Mouse (Mus musculus): ENCODE results near the gene Tubg1.
"Not testable (repeated sequence)": the region's sequence is repeated elsewhere in the genome, so short reads cannot be mapped to it uniquely, and the experiment has no call there.

The Tubg1 gene

DNA sequence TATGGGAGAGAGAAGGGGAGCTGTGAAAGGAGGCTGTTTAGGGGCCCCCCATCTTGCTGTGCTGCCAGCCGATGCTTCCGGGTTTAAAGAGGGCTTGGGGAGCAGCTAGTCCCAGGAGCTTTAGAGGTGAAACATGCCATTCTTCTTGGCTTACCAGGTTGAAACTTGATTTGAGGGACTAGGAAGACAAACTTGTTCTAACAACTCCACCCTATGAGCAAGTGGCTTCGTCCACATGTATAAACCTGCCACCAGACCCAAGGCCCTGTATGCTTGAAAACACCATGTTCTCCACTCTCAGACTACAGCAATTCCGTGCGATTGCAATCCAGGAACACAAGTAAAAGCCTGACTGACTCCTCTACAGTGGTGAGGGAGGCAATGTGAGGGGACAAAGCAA, 16.7 kb upstream of the Tubg1 start:
- DNase-seq = no peak

DNA sequence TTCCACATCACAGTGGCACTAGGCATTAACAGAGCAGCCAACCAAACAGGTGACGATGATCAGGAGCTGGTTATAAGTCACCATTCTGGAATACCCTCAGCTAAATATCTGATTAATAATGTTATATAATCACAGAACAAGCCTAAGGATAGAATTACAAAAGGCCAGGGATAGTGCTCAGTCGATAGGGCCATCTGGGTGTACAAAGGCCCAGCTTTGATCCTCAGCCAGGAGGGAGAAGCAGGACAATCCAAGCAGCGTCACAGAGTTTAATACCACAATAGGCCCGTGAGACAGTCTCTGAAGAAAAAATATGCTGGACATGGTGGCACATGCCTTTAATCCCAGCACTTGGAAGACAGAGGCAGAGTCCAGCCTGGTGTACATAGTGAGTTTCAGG, 10.4 kb upstream of the Tubg1 start:
- DNase-seq = no peak

GRCm38 (mm10) chr11:101110708-101111107, 9.0 kb upstream of the Tubg1 start:
- DNase-seq = no peak

- no peak for DNase-seq
Observed at GRCm38 (mm10) chr11:101111178-101111577, 8.6 kb upstream of the Tubg1 start.

GRCm38 (mm10) chr11:101112186-101112585, 7.6 kb upstream of the Tubg1 start:
- no peak for DNase-seq

DNA sequence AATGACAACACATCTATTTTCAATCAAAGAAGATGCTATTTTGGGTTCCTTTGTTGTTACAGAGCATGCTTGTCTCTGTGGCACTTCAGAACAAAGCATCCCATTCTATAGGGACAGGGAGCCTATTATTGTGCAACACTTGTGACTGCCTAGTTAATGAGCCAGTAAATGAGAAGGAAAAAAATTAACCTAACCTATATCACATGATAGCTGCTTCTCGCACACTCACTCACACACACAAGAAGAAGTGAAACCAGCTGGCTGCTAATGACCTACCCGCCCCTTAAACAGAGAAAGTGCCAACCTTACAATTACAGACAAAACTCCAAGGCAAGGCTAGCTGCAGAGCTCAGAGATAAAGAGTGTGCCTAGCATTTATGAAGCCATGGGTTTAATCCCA, 4.2 kb upstream of the Tubg1 start:
- no peak for DNase-seq

- no peak for DNase-seq
Observed at GRCm38 (mm10) chr11:101118105-101118504, 1.6 kb upstream of the Tubg1 start.

DNA sequence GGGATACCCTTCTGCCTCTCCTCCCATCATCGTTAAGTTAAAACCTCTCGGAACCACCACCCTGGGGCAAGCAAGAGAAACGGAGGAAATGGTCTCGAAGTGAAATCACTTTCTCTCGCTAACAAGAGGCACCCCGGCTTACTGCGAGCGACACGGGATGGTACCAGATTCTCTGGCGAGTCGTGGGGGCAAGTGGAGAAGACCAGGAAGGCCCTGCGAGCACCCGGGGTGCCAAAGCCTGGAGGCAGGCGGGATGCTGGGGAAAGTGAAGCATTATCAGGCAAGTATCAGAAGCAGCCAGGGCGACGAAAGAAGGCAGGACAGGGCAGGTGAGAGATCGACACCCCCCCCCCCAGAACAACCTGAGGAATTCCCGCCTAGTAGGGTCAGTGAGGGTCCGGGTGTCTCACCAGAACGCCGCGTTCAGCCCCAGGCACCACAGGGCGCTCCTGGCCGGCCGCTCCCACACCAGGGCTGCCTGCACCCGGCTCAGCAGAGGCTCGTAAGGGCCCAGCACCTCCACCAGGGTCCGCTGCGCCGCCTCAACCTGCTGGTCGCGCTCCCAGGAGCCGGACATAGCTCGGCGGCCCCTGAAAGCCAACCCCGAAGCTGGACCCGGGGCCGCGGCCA, 492 bp upstream of the Tubg1 start:
- DNase-seq = no peak

- no peak for DNase-seq
Observed at GRCm38 (mm10) chr11:101120545-101121188, 929 bp downstream of the Tubg1 start.

- not testable (repeated sequence) for DNase-seq
Observed at GRCm38 (mm10) chr11:101124494-101124893, 4.8 kb downstream of the Tubg1 start.

DNA sequence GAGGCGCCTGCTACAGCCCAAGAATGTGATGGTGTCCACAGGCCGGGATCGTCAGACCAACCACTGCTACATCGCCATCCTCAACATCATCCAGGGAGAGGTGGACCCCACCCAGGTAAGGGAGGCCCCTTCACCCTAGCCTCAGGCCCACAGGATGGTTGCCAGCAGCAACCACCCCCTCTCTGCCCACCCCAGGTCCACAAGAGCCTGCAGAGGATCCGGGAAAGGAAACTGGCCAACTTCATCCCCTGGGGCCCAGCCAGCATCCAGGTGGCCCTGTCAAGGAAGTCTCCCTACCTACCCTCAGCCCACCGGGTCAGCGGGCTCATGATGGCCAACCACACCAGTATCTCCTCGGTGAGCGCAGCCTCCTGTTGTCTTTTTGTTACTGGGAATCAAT, 5.3 kb downstream of the Tubg1 start:
- DNase-seq = not testable (repeated sequence)

- no peak for DNase-seq
Observed at GRCm38 (mm10) chr11:101127075-101127474, 7.3 kb downstream of the Tubg1 start.

- DNase-seq = peak; percentile 76
Observed at GRCm38 (mm10) chr11:101128996-101129577, 9.3 kb downstream of the Tubg1 start.

DNA sequence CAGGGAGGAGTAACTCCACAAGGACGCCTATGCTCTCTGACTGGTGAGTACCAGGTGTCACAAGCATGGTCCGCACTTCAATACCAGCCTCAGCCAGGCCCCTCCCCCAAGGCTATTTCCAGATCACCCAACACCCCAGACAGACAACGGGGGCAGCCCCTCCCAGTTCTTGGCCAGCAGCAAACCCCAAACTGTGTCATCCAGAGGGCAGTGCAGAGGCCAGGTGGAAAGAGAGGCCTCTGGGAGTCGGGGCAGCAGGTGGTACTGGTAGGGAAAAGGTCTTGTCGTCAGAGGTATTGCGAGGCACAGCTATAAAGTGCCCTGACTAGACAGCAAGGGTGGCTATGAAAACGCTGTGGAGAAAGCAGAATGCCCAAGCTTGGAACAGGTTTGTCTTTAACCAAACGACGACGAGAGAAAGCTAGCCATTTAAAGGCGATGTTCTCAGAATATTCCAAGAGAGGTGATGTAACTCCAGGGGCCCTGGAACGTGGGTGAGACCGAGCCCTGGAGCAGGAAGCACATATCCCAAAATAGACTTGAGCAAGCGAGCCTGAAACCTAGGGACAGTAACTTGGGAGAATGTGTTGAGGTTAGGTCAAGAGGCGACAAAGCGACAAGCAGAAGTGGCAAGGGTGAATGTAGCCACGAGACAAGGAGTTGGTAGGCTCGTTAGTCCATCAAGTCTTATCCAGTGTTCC, 10.5 kb downstream of the Tubg1 start:
- no peak for DNase-seq

DNA sequence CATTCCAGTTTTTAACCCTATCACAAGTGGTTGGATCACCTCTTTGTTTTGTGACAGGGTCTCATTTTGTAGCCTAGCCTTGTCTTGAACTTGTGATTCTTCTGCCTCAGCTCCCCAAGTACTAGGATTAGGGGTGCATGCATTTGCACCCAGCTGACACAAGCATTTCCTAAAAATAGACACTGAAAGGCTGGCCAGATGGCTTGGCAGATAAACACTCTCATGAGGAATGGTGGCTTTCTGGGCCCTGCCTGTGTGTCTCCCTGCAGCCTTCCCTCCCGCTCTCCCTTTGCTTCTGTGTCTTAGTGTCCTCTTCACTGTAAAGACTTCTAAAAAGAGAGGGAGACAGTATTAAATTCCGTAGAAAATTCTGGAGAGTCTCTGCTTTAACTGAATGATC, 11.4 kb downstream of the Tubg1 start:
- DNase-seq = peak; percentile 55

DNA sequence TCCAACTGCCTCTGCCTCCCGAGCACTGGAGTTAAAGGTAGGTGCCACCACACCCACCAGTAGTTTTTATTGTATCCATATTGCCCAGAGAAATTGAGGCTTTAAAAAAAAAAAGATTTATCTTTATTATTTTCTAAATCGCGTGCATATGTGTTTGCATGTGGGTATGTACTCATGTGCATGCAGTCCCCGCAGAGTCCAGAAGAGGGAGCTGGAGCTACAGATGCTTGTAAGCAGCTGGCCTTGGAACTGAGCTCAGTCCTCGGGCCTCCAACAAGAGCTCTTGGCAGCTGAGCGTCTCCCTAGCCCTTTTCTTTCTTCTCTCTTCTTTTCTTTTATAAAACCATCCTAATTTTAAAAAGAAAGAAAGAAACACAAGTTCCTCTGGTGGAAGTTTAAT, 12.0 kb downstream of the Tubg1 start:
- DNase-seq = no peak

DNA sequence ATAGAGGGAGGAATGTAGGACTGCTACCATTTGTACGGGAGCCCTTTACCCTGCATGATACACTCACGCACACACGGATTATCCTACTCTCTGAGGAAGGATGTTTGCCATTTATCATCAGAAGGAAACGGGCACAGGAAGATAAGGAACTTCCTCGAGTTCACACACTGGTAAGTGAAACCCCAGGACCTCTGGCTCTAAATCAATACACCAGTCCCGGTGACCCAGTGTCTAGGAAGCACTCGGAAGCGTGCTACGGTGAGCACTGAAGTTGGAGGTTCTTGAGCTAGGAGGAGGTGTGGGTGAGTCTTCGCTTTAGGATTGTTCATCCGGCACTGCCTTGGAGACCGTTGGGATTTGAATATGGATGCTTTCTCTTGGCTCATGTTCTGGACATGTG, 13.3 kb downstream of the Tubg1 start:
- DNase-seq = no peak

DNA sequence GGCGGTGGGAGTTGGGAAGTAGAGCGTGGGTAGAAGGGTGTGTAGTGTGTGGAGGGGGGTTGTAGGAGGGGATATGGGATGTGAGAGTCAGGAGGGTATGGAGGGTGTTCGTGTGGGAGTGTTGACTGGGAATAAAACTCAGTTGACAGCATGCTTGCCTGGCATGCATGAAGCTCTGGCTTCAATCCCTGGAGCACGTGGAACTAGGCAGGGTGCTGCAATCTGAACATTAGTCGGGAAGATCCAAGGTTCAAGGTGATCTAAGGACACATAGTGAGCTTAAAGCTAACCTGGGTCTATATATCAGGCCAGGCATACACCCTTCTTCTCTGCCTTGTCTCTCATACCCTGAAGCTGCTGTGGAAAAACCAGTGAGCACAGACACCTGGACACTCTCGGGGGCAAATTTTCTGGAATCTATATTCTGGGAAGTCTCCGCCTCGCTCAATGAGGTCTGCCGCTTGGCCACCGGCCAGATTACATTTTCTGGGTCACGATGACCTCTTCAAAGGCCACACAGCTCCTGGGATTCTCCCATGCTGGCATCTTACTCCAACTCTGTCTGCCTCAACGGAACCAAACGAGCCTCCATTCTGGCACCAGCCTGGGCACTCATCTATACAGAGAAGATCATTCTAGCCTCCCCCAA, 14.6 kb downstream of the Tubg1 start:
- no peak for DNase-seq

GRCm38 (mm10) chr11:101137000-101137399, 17.3 kb downstream of the Tubg1 start:
- no peak for DNase-seq

GRCm38 (mm10) chr11:101138536-101139181, 18.9 kb downstream of the Tubg1 start:
- no peak for DNase-seq

GRCm38 (mm10) chr11:101140164-101140819, 20.6 kb downstream of the Tubg1 start:
- DNase-seq = no peak

DNA sequence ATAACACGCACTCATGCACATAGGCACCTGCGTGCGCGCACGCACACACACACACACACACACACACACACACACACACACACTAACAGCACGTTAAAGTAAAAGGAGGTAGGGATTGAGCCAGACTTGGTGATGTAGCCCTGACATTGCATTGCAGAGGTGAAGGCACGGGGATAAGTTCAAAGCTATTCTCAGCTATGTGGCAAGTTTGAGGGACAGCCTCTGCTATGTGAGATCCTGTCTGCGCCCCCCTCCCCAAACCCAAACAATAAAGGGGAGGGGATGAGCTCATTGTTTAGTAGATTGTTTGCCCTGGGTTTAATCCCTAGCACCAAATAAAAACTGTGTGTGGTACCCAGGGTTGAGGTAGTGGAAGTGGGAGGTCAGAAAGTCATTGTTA, 21.4 kb downstream of the Tubg1 start:
- no peak for DNase-seq
